8 mouse cellular contexts compared by ENCODE assay signal in the genomic region with DNA sequence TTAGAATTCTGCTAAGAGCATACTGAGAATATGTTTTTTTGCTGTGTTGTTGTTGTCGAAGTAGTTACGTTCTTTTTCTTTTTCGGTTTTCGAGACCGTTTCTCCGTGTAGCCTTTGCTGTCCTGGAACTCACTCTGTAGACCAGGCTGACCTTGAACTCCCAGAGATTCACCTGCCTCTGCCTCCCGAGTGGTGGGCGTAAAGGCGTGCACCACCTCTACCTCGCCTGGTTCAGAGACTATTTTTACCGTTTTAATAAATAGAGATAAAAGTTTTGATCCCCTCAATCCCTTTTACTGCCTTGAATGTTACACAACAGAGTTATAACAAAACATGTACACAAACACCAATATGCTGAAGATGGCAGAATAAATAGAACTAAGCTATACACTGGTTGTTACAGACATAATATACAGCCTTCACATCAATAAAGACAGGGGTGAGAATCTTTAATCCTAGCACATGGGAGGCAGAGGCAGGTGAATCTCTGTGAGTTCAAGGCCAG. TPM values are rescaled to one million over a fixed set of nuclear protein-coding genes. Genes with fewer than 3 reads are reported as not detected.
A peak's percentile ranks its signal among the peaks of the same experiment; 100 is the strongest.
DNase-seq lines count a peak whose midpoint lies in the region; ATAC-seq and TF ChIP-seq lines count a peak whose summit lies in the region.

No protein-coding gene starts in this region.

- WGBS in heart, postnatal 0 days: 45% methylated on average over 11 of the region's 11 CpGs
- WGBS in hindbrain, embryonic 12.5 days: 57% methylated on average over 11 of the region's 11 CpGs
- 58% methylated on average over 11 of the region's 11 CpGs for WGBS in midbrain, embryonic 11.5 days

- H3K4me3 ChIP-seq in heart, postnatal 0 days (ENCODE audit: low read depth, low read length): peak overlapping the region; percentile 49
- peak overlapping the region; percentile 33 for H3K4me3 ChIP-seq in hindbrain, embryonic 12.5 days
- H3K4me3 ChIP-seq in midbrain, embryonic 11.5 days (ENCODE audit: low read depth, low read length): peak overlapping the region; percentile 35

- no peak for TF ChIP-seq CTCF in heart, postnatal 0 days (IDR thresholded peaks at IDR 0.05; ENCODE audit: low read depth)

- H3K27ac ChIP-seq in heart, postnatal 0 days (ENCODE audit: low read depth): peak overlapping the region; percentile 56; the same call in 1 of the 2 replicates
- no peak overlapping the region for H3K27ac ChIP-seq in hindbrain, embryonic 12.5 days
- no peak overlapping the region for H3K27ac ChIP-seq in midbrain, embryonic 11.5 days (ENCODE audit: low read depth, low read length)

- peak overlapping the region; percentile 77 for H3K4me2 ChIP-seq in heart, postnatal 0 days (ENCODE audit: low read depth, low read length)
- peak overlapping the region; percentile 64 for H3K4me2 ChIP-seq in hindbrain, embryonic 12.5 days (replicated peaks)
- peak overlapping the region; percentile 71 for H3K4me2 ChIP-seq in midbrain, embryonic 11.5 days

- no peaks in the 10 kb centered on the region for H3K27me3 ChIP-seq in heart, postnatal 0 days (ENCODE audit: control insufficient read depth, insufficient read depth, low read length)
- no peaks in the 10 kb centered on the region for H3K27me3 ChIP-seq in hindbrain, embryonic 12.5 days
- H3K27me3 ChIP-seq in midbrain, embryonic 11.5 days (ENCODE audit: control insufficient read depth, insufficient read depth, low read length): no peaks in the 10 kb centered on the region

- no peaks in the 10 kb centered on the region for H3K36me3 ChIP-seq in heart, postnatal 0 days (replicated peaks; ENCODE audit: control insufficient read depth, insufficient read depth, low read length)
- no peaks in the 10 kb centered on the region for H3K36me3 ChIP-seq in hindbrain, embryonic 12.5 days
- H3K36me3 ChIP-seq in midbrain, embryonic 11.5 days (ENCODE audit: control insufficient read depth, insufficient read depth, low read length): no peaks in the 10 kb centered on the region

- no peak for TF ChIP-seq EP300 in heart, postnatal 0 days (IDR thresholded peaks at IDR 0.05; ENCODE audit: low read depth)

- H3K9ac ChIP-seq in heart, postnatal 0 days (replicated peaks; ENCODE audit: low read depth, low read length): peak overlapping the region; percentile 51
- H3K9ac ChIP-seq in hindbrain, embryonic 12.5 days: peak overlapping the region; percentile 32; the same call in 1 of the 2 replicates
- no peak overlapping the region for H3K9ac ChIP-seq in midbrain, embryonic 11.5 days (ENCODE audit: low read length)

- DNase-seq in heart, postnatal 0 days (ENCODE audit: low spot score): no peak
- no peak for DNase-seq in heart, postnatal 36 days
- DNase-seq in adipocyte (ENCODE audit: low spot score): peak; percentile 92
- no peak for DNase-seq in midbrain, embryonic 11.5 days (ENCODE audit: low spot score, missing footprints)
- no peak for DNase-seq in gastrocnemius, postnatal 10 days
- DNase-seq in right cerebral cortex, adult 18-20 months: no peak
- no peak for DNase-seq in ovary, postnatal 14 days (ENCODE audit: low spot score)

- intact Hi-C loops in heart, postnatal 36 days (cut with DNase I): loop anchor here (2.0 kb wide), 1 partner anchor 17 kb away; no protein-coding TSS in a partner anchor

- no peak for ATAC-seq in heart, postnatal 0 days (ENCODE audit: insufficient read depth, low read depth)
- ATAC-seq in hindbrain, embryonic 12.5 days (ENCODE audit: low FRiP score): no peak
- 0 out of 2 replicates have a peak, but pooled peaks have one; percentile 10 for ATAC-seq in midbrain, embryonic 11.5 days (ENCODE audit: low FRiP score)

- H3K9me3 ChIP-seq in heart, postnatal 0 days (replicated peaks; ENCODE audit: control insufficient read depth, low read length): no peaks in the 10 kb centered on the region
- H3K9me3 ChIP-seq in hindbrain, embryonic 12.5 days (replicated peaks): no peaks in the 10 kb centered on the region
- H3K9me3 ChIP-seq in midbrain, embryonic 11.5 days (ENCODE audit: control insufficient read depth, low read length): no peaks in the 10 kb centered on the region

- H3K4me1 ChIP-seq in heart, postnatal 0 days (ENCODE audit: control insufficient read depth, insufficient read depth): no peaks in the 10 kb centered on the region
- peaks cover 9% of the 10 kb centered on the region; the same call in 1 of the 2 replicates for H3K4me1 ChIP-seq in hindbrain, embryonic 12.5 days
- no peaks in the 10 kb centered on the region; the same call in 1 of the 2 replicates for H3K4me1 ChIP-seq in midbrain, embryonic 11.5 days (ENCODE audit: control insufficient read depth, insufficient read depth, low read length)

RNA-seq across cellular contexts. Expression of a gene that starts 14.1 kb away (rescaled TPM):
- total RNA-seq in heart, postnatal 0 days (2014; rRNA removed; ENCODE audit: low replicate concordance): 57.8 and 82.3 TPM in 2 replicates
- 53.2 and 55.7 TPM in 2 replicates for polyA plus RNA-seq in heart, postnatal 0 days (2015; fragmentation: Nextera tagmentation; extraction: Ambion mirVana)
- 10 to 100 TPM; 30.0 to 33.7 TPM for total RNA-seq in heart, postnatal 36 days (2021)
- 231 and 248 TPM in 2 replicates for polyA plus RNA-seq in hindbrain, embryonic 12.5 days (2016; fragmentation: Nextera tagmentation; extraction: Ambion mirVana)
- polyA plus RNA-seq in midbrain, embryonic 11.5 days (2014; fragmentation: Nextera tagmentation; extraction: Ambion mirVana): 235 and 238 TPM in 2 replicates
- 10 to 100 TPM; 40.1 to 46.3 TPM for total RNA-seq in gastrocnemius, postnatal 10 days (2021)
